Mouse (Mus musculus) G1E-ER4 (cell line): Measurements from ENCODE around the gene Gm8165. TPM values are rescaled to one million over a fixed set of nuclear protein-coding genes. Genes with fewer than 3 reads are reported as not detected.
"Not testable (repeated sequence)": the region's sequence is repeated elsewhere in the genome, so short reads cannot be mapped to it uniquely, and the experiment has no call there.

Experiments
- GATA1 ChIP-seq: IDR thresholded peaks from one replicate; pipeline ENCODE4 v1.8.0; 2012; ENCODE audit warnings: low read length, inconsistent platforms
- polyA plus RNA-seq: library from polyadenylated mRNA; stranded (reverse); fragments of >175 nt; gene quantifications from 2 replicates; pipeline ENCODE4 v1.2.3, GENCODE M21; 2012

Gene Gm8165
- polyA plus RNA-seq: not detected in 2 replicates

DNA sequence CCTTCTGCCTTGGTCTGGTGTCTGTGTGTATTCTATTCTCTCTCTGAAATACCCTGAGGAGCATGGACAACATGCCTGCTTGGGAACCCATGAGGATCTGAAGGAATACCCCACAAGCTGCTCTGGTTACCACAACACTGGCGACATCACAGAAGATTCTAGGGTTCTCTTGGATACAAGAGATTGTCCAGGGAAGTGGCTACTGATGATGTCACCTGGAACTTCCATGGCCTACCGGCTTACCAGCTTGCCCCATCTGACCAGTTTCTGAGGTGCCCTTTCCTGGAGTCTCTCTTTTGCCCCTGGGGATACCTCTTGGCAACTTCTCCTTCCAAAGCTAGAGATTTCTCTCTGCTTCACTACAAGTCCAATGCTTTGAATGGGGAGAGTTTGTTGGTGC is at the start of gene Gm8165:
Gm8165 (minus strand) TSS at position 101 of the 400 bp plus-strand sequence.
- not testable (repeated sequence) for TF ChIP-seq GATA1

DNA sequence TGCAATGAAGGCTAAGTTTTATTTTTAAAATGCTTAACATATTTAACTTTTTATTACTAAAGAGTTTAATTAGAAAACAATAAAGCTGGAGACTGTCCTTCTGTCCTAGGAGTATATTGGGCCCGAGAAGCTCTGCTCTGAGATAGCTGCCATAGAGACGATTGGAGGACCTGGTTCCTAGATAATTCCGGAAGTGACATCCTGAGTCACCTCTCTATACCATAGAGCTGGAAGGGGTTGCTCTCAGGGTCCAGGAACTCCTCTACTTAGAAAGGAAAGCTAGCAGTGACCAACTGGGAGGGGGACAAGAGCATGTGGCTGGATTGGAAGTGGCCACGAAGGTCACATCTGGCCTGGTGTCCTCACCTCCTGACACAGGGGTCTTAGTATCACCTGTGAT is 20.6 kb upstream of the Gm8165 start, which contains the start of gene Gm7324:
Gm7324 (plus strand) TSS at position 208 of the 400 bp plus-strand sequence.
- not testable (repeated sequence) for TF ChIP-seq GATA1

Other genes with a start within 250 kb of the Gm8165 start
- gene Gm5799, start 133.6 kb downstream of the Gm8165 start, polyA plus RNA-seq: not detected in 2 replicates
- not detected in 2 replicates for gene Gm17654, start 98.1 kb downstream of the Gm8165 start, polyA plus RNA-seq
- not detected in 2 replicates for gene Gm10375, start 69.2 kb downstream of the Gm8165 start, polyA plus RNA-seq
- gene Gm7324, start 20.6 kb upstream of the Gm8165 start, polyA plus RNA-seq: 2.1 and 10.4 TPM in 2 replicates
- gene Gm16506, start 50.3 kb upstream of the Gm8165 start, polyA plus RNA-seq: not detected in 2 replicates
- 0.14 and 0.17 TPM in 2 replicates for gene Gm6526, start 70.7 kb upstream of the Gm8165 start, polyA plus RNA-seq
- gene Gm8180, start 107.5 kb upstream of the Gm8165 start, polyA plus RNA-seq: not detected in 2 replicates
- gene Ear1, start 198.3 kb upstream of the Gm8165 start, polyA plus RNA-seq: not detected in 2 replicates
- not detected in 2 replicates for gene Ear10, start 246.4 kb upstream of the Gm8165 start, polyA plus RNA-seq
- gene Gm8113, start 248.2 kb upstream of the Gm8165 start, polyA plus RNA-seq: 0.04 and 0.11 TPM in 2 replicates